Mouse (Mus musculus): ENCODE measurements around the gene Rhbdd1.

The Rhbdd1 gene

DNA sequence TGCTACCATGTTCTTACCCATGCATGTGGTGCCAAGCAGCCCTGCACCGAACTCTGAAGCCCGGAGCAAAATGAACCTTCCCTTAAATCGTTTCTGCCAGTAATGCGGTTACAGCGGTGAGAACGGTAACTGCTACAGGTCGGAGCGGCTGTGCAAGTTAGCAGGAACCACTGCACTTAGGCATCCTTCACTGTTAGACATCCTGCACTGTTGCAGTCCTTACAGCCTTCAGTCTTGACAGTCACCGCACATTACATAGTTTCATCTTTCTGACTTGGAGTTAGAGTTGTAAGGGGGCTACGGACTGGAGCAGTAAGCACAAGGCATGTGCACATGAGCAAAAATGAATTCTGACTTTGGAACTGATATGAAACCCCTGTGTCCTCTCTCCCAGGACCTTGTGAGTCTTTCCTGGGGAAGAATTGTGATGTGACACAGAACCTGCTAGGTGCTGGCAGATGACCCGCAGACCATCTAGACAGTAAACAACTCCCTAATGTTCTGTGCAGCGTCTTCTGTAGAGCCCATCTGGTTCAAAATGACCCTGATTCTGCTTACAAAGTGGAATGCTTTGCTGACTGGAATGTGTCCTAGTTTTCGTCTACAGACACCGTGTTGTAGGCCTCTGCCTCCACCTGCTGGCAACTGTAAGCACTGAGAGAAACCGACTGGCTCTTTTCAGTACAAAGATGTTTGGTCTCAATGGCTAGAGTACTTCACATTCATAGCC, 116.8 kb downstream of the Rhbdd1 start:
- peak; percentile 89 for DNase-seq (ENCODE audit: low read depth)

DNA sequence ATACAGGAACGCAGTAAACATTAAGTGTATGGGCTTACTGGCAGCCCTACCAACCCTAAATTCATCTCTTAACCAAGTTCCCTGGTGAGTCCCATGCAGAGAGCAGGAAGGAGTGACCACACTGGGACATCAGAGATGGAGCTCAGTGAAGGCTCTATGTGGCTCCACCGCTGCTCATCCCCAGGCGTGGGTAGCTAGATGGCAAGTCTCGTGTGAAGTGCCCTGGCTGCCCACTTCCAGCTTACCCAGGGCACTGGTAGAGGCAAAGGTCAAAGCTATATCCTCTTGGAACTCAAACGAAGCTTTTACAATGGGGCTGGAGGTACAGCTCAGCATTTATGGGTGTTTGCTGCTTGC, 117.4 kb downstream of the Rhbdd1 start:
- DNase-seq (ENCODE audit: low read depth): no peak

DNA sequence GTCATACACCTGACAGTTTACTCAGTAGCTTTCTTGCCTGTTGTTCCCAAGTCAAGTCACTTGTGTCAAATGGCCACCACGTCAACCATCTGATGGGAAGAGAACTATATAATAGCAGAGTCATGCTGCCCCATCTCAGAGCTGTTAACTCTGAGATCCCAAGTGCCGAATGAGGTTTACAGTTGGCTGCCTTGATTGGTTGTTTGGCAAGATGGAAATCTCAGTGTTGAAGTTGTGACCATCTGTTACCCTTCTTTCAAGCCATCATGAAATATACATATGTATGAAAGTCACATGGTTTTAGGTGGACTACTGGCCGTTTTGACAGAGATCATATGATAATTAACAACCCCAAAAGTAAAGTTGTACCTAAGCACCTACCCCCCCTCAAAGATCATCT, 121.0 kb downstream of the Rhbdd1 start:
- DNase-seq (ENCODE audit: low read depth): no peak

DNA sequence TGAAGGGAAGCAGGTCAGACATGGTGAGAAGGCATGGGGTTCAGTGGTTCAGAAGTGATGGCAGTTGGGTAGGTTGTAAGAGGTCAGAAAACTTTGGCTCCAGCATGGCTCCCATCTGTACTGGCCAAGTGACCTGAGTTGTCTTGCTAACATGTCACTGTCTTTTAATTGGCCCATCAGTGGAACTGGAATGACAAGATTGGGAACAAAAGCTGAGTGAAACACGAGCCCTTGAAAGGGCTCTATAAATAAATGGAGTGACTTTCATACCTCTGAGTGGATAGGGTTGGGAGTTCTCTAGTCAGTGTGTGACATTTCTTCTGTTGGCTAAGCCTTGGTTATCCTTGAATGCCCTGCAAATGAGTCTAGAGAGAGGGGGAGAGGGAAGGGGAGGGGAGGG, 123.9 kb downstream of the Rhbdd1 start:
- no peak for DNase-seq (ENCODE audit: low read depth)

DNA sequence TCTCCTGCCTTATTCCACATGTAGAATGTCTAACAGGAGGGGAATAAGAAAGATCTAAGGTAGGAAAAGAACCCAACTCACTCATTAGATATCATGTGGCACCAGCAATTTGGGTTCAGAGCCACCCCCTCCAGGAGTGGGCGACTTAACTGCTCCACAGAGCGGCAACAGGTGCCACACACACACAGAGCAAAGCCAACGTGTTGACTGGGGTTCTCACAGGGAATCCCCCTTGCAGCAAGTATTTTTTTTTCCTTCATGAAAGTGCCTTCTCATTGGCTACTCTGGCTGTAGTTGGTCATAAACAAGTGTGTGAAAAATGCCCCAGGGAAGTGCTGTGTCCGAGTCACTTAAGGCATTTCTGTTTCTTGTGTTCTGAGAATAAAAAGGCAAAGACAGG, 127.3 kb downstream of the Rhbdd1 start:
- DNase-seq (ENCODE audit: low read depth): no peak

DNA sequence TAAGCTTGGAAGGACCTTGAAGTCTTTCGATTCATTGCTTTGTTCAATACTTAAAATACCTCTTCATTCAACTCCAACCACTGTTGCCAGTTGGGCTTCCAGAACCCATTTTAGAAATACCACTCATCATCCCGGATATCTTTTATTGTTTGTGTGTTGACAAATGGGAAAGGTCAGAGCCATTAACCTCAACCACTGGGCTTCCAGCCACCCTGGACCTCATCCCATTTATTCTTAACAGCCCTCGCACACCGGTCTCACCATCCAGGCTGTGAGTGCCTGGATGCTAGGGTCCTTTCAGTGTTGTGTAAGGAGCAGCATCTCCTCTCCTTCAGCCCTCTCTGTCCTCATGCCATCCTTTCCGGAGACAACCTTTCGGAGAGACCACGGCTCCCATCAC, 129.8 kb downstream of the Rhbdd1 start:
- peak; percentile 56 for DNase-seq (ENCODE audit: low read depth)

DNA sequence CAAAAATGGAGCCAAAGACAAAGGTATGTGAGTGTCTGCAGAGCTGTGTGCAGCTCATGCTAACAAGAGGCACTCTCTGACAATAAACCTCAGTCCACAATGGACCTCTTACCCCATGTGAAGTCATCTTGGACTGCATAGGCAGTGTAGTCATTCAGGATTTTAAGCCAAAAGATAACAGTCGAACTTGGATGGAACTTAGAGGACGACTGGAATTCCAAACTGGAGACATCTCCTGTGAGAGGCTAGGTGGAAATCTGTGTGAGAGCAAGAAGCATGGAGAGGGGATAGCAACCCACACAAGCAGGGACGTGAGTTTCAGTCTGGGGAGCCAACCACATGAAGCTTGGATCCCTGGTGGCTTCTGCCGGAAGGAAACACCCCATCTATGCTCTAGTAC, 133.6 kb downstream of the Rhbdd1 start:
- DNase-seq (ENCODE audit: low read depth): no peak

DNA sequence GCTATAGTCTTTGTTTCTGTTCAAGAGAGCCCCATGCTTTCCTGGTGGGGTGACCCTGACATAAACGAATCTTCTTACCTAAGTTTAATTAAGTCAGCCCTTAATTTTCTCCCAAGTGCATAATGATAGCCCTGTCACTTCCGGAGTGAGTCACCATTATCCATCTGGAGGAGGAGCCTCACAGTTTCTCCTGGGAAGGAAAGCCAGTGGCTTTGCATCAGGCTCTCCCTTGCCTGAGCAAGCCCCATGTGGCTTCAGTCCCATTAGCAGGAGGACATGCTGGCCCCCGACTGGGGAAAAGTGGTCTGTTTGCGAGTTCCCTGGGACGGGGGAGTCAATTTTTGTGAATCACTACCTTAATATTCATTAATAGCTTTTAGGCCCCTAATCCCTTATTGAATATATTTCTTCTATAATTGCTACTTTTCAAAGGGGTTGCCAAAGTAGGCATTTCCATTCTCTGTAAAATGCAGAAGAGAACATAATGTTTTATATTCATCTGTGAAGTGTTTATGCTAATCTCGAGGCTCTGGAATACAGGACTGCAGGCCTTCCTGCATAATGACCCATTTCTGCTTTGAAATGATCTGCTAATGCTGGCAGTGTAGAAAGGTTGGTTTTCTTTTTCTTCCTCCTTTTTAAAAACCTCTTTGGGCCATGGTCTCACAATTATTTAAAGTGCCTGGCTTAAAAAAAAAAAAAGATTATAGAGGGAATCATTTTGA, 135.8 kb downstream of the Rhbdd1 start:
- DNase-seq (ENCODE audit: low read depth): no peak

DNA sequence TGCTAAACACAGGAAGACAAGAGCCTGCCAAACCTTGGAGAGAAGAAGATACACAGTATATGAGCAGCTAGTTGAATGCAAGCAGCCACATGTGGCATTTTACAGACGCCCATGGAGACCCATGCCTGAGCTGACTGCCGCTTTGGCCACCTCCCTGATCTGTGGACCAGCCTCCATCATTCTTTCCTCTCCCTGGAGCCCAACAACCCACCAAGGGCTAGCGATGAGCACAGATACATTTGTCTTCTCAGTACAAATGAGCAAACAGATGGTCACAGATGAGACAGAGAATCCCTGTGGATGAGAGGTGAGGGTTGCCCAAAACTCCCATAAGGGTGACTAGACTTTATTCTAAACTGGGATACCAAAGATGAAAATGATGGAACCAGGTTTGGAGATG, 137.8 kb downstream of the Rhbdd1 start:
- DNase-seq (ENCODE audit: low read depth): no peak

DNA sequence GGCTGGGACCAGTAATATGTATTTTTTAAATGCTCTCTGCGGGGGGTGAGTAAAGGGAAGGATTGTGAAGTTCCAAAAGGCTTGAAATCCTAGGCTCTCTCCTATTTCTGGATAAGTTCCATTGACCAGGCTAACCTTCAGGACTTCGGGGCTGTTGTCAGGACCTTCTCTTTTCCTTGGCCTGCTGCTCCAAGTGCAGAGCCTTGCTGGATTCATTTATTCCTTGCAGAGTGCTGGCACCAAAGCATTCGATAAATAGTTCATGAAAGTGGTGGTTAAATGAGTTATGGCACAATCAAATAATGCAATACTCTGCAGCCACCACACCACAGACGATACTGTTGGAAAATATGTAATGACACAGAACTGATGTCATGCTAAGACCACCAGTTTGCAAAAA, 143.1 kb downstream of the Rhbdd1 start:
- peak; percentile 35 for DNase-seq (ENCODE audit: low read depth)

DNA sequence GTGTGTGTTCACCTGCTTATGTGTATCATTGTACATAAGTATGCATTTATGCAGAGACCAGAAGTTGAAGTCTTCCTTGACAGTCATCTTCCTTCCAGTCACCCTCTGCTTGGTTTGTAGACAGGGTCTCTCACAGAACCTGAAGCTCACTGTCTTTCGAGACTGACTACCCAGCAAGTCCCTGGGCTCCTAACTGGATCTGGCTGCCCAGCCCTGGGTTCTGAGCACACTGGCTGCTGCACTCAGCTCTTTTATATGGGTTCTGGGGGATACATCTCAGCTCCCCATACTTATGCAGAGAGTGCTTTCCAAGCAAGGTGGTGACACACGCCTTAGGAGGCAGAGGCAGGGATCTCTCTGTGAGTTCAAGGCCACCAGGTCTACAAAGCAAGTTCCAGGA, 143.7 kb downstream of the Rhbdd1 start:
- DNase-seq (ENCODE audit: low read depth): no peak

DNA sequence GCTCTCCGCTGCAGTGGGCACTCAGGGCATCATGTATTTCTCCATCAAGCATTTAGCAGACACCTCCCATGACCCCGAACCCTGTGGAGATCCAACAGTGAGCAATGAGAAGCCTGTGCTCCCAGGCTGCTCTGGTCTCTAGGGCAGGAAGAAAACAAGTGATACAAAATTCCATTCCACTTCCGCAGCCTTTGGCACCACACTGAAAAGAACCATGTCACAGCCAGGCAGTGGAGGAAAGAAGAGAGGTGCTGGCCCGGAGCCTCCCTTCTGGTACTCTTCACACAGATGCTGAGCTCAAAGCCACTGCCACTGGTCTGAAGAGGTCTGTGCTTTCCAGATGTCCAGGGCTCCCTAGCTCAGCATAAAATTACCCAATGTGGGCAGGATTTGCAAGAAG, 144.8 kb downstream of the Rhbdd1 start:
- no peak for DNase-seq (ENCODE audit: low read depth)

DNA sequence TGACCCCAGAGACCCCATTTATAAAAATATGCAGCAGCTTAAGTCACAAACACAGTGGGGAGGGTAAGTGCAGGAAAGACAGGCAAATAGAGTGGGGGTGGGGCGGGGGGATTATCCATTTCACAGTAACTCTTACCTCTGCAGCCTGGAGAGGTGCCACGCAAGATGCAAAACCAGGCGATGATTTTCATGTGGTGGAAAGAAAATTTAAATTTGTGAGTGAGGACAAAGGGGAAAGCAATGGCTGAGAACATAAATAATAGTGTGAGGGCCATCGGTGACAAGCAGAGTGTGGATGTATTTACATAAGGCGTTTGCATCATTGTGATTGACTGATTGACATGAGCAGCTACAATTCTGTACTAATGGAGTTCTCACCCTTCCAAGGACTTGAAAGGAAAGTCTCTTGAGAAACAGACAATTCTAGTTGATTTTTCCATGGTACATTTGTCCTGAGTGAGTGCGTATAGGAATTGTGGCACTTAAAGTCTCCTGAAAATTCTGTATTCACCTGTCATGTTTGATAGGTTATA, 149.1 kb downstream of the Rhbdd1 start:
- no peak for DNase-seq (ENCODE audit: low read depth)

DNA sequence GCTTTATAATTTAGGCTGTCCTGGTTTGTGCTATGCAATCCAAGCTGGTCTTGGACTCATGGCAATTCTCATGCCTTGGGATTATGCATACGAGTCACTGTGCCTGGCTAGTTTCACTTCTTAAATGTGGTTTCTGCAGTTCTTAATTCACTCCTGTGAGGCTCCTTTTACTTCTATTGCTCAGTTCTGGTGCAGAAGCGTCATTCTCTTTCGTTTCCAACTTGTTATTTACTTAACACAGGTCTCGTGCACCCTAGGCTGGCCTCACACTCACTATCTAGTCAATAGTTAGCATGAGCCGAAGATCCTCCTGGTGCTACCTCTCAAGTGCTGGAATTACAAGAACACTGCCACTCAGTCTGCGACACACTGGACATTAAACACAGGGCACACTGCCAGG, 152.6 kb downstream of the Rhbdd1 start:
- DNase-seq (ENCODE audit: low read depth): no peak

DNA sequence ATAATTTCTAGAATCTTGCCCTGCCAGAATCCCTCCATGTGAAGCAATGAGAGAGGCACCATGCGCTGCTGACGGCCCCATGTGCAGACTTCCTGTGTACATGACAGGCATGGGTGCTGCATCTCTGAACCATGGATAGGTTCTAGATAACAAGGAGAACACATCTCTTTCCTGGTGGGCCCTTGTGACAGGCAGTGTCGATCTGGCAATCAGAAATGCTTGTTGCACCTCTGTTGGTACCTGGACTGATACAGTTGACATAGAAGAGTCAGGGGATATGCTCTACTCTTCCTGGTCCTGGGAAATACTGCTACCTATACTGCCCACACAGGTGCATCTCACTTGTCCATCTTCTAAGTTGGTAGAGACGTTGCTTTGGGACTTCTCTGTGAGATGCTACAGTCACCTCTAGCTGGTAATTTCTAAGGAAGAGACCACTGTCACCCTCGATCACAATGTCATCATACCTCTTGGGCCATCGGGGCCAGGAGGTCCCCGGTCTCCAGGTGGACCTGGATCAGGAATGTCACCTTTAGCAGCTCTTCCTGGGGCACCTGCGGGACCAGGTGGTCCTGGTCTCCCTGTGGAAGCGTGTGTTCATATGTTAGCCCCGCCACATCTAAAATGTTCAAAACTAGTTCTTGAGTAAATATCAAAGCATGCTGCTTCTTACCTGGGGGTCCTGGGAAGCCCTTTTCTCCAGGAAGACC, 154.4 kb downstream of the Rhbdd1 start:
- DNase-seq (ENCODE audit: low read depth): no peak

DNA sequence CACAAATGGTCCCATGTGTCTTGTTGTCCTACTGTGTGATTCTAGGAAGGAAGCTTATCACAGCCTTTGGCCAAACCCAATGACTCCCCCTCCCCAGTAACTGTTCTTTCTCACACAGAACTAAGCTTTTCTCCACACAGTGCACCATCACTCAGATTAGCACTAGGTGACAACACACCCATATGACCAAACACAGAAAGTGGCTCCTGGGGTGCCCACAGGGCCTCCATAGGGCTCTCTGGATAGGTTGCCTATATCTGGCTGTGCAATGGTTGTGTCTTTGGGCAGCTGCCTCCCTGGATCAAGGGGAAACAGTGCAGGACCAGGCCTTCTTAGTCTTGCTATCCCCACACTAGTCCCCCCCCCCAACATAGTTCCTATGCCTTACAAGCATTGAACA, 157.2 kb downstream of the Rhbdd1 start:
- no peak for DNase-seq (ENCODE audit: low read depth)

DNA sequence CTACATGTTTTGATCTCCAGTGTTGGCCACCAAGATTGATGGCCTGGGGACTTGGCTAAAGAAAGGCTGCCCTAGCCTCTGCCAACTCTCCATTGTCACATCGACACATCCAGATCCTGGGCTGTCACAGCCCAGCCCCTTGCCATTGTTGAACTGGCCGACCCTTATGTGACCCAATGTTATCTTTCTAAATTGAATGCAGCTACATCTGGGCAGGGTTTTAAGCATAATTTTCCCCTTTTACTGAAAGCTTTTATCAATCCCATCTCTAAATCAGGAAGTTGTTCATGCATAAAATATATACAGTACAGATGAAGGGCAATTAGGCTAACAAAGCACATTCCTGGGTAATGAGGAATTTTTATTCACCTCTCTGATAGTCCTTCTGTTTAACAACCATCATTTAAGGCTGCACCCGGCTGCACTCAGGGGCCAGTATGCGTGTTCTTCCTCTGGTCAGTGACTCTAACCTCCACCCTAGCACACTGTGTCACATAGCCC, 158.3 kb downstream of the Rhbdd1 start:
- DNase-seq (ENCODE audit: low read depth): no peak

DNA sequence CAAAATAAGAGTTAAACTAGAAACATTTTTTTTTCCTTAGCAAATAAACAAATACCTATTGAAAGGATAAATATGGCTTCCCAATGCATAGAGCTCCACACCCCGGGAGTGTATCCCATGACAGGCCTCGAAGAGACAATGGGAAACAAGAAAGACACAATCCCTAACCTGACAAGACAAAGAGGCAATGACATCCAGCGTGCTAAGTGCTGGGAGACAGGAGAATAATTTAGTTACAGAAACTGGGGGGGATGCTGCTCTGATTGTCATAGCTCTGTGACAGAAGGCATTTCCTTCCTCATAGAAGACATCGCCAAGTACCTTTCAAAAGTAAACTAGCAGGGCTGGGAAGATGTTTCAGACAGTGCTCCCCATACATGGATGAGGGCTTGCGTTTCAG, 159.0 kb downstream of the Rhbdd1 start:
- no peak for DNase-seq (ENCODE audit: low read depth)

DNA sequence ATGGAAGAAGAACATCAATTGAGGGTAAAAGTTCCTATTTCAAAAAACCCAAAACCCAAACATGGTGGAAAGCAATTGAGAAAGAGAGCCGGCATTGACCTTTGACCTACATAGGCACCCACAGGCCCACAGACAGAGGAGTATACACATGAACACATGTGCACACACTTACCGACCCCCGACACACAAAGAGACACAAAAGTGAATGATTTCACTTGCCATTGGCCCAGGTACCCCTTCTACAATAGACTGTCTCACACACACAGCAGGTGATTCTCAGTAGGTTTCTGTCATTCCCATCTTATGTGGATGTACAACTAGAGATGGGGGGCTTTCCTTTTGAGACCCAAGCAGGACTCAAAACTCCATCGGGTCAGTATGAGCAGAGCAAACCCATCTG, 159.6 kb downstream of the Rhbdd1 start:
- no peak for DNase-seq (ENCODE audit: low read depth)

DNA sequence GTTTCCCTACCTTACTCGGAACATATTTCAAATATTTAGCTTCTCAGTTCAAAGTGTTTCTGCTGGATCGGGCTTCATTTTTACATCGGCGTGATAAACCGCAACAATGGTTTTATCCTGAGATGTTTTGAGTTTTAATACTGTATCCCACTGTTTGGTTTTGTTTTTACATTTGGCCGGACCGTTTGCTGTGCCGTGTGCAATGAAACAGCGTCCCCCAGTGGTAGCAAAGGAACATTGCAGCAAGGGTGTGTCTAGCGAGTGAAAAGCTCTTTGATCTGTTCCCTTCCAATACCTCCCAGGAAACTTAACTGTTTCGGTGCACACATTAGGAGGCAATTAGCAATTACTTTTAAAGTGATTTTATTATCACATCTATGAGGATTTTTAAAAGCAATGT, 160.0 kb downstream of the Rhbdd1 start:
- DNase-seq (ENCODE audit: low read depth): peak; percentile 57

DNA sequence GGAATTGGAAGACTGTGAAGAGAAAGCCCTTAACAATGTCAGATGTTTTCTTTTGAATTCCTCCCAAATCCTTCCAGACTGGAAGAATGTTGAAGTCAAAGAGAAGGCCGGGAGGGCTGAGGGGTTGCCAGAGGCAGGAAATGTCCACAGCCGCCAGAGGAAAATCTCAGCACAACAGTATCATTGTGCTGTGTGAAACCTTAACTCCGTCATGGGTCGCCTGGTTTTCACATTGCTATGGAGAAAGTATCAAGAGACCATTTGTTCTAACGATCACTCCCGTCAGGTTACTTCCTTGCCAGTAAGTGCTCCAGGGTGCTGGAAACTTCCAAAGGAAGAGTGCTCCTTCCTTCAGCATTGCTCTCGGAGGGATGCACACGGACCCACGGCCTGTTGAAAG, 160.5 kb downstream of the Rhbdd1 start:
- DNase-seq (ENCODE audit: low read depth): peak; percentile 20

DNA sequence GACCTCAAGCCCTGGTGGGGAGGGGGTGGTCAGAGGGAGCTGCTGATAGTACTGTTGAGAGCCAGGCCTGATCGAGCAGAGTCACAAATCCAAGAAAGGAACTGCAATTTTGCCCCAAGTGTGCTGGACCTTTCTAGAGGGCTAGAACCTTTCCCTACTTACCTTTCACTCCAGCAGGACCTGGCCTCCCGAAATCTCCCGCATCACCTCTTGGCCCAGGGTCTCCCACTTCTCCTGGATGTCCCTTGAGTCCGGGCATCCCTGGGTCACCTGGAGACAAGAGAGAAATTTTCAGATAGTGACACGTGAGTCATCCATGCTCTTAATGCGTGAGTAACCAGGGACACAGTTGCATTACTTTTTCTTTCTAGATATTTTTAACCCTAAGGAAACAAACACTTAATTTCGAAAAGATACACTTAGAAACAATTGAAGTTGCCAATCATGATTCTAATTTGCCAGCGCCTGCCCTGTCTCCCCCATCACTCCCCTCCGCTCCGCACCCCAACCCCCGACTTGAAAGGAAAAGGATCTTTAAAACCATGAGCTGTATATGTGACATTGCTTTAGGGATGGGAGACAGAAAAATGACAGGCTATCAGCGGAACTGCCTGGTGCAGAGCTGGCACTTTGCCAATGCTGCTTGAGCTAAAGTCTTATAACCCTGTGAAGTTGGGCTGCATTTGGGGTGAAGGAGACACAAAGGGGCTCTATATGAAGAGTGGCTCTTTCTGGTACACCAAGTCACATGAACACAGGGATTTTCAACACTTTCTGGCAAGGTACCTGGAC, 163.6 kb downstream of the Rhbdd1 start:
- DNase-seq (ENCODE audit: low read depth): no peak

All from NIH3T3 (cell line).